Mouse (Mus musculus): ENCODE measurements around the gene Klhl26.

The Klhl26 gene

GRCm38 (mm10) chr8:70477269-70477982 is 658 bp upstream of the Klhl26 start:
- no peak for DNase-seq (ENCODE audit: low spot score in 2 of 2)

GRCm38 (mm10) chr8:70471856-70472255 is 4.9 kb downstream of the Klhl26 start:
- no peak for DNase-seq (ENCODE audit: low spot score in 2 of 2)

- DNase-seq (ENCODE audit: low spot score in 2 of 2) = no peak
These were observed 6.8 kb downstream of the Klhl26 start for GRCm38 (mm10) chr8:70469938-70470337.

DNA sequence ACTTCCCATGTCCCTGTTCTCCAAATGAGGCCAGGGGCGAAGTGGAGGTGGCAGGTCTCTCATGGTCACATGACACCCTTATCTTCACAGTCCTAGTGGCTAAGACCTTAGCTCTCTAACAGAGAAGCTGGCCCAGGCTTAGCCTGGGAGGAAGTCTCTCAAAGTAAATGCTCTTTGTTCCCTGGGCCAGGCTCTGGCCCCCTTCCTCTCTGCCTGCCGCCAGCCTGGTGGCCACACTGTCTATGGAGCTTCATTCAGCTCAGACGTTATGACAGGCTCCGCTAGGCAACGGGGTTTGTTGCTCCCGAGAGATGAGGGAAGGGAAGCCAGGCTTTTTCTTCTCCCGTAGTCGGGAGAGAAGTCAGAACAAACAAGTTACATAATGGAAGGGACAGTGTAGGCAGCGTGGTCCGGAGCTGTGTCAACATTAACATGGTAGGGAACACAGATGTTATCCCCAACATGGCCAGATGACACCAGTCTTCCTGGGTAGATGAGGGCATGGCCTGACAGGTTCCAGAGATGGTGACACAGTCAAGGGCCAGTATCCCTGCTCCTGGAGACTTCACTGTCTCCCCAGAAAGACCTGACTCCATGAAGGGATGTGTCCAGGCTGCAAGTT is 7.4 kb downstream of the Klhl26 start:
- no peak for DNase-seq (ENCODE audit: low spot score in 2 of 2)

GRCm38 (mm10) chr8:70468733-70469132 is 8.0 kb downstream of the Klhl26 start:
- no peak for DNase-seq (ENCODE audit: low spot score in 2 of 2)

GRCm38 (mm10) chr8:70467907-70468306 is 8.9 kb downstream of the Klhl26 start:
- DNase-seq (ENCODE audit: low spot score in 2 of 2) = no peak

DNA sequence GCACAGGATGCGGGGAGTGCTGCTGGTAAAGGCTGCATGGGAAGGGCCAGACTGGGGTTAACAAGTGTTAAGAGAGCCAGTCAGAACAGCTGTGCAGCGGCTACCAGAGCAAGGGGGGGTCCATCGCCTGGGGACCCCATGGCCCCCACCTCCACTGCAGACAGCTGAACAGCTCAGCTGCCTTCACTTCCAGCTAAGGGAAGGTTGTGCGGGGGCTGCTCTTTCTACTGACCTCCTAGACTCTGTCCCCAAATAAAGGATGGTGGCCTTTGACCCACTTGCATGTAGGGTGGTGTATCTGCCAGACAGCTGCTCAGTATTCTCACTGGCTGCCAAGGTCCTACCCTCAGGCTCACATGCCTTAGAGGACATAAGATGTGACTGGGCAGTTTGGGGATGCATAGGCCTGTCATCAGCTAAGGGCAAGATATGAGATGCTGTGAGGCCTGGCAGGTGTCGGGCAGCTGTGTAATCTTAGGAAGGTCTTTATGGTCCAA is 9.5 kb downstream of the Klhl26 start:
- no peak for DNase-seq (ENCODE audit: low spot score in 2 of 2)

DNA sequence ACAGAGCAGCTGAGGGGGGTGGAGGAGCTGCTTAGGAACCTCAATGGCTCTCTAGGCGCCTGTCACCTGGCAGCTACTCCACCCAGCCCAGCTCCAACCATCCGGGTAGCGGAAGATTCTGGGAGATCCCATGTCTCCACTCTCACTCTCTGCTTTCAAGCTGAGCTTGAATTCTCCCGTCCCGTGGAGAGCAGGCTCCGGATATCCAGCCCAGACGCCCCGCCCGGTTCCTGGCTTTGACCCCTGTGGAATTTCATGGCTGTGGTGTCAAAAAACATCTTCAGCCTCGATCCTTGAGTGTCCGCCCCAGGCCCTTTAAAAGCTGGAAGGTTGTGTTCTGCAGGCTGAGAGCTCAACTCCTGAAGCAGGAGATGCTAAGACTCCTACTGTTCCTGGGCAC is 10.0 kb downstream of the Klhl26 start:
- no peak for DNase-seq (ENCODE audit: low spot score in 2 of 2)

DNA sequence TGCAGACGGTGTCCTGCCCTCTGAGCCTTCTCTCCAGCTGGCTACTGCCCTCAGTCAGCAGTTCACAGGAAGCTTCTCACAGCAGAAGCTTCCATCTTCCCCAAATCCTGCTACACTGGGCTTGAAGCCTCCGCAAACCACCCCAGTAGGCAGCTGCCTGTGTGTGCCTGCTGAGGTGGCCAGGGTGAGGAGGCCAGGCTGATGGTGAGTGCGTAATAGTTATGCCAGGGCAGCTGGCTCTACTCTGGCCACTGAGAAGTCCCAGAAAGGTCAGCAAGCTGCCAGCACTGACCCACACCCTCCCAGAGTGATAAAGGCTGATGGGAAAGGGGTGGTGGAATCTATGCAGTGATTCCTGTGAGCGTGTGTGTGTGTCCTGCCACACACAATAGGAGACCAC is 10.5 kb downstream of the Klhl26 start:
- DNase-seq (ENCODE audit: low spot score in 2 of 2) = no peak

DNA sequence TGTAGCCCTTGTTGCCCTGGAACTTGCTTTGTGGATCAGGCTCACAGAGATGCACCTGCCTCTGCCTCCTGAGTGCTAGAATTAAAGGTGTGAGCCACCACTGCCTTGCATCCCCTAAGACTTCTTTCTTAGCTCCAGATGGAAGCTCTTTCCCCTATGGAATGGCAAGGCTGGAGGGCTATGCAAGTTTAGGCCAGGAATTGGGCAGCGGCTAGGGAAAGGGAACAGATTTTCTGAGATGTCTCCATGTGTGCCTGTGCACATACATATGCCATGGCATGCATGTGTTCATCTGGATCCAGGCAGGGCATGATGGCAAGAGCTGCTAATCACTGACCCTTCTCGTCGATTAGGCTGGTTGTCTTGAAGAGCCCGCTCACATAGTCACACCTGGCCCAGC is 11.1 kb downstream of the Klhl26 start:
- DNase-seq (ENCODE audit: low spot score in 2 of 2) = no peak

DNA sequence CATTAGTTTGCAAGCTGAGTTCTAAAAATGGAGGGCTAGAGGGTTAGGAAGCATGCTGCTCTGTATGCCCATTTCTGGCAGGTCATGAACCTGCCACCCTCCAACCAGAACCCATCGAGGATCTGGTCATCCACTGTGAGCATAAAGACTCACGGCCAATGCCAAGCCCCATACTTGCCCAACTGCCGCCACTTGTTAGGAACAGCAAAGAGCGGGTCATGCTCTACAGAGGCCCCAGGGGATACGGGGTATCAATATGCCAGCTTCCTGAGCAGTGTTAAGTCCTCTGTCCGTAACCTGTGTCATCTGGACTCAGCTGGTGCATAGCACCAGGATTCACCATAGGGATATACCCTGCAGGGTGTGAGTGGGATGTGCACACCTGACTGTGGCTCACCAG is 12.6 kb downstream of the Klhl26 start:
- DNase-seq (ENCODE audit: low spot score in 2 of 2) = no peak

- DNase-seq (ENCODE audit: low spot score in 2 of 2) = no peak
These were observed 13.5 kb downstream of the Klhl26 start for GRCm38 (mm10) chr8:70463306-70463705.

DNA sequence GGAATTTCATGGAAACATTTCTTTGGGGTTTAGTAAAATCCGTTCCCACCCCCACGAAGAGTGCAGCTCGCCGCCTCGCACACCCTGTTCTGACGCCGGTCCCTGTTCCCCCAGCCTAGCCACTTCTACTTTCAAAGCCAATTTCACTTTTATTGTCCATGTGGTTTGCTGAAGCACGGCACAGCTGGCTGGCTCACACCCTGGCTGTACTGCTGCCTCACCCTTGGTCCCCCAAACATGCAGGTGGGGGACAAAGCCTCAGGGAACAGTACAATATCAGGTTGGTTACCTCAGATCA is 14.3 kb downstream of the Klhl26 start:
- DNase-seq (ENCODE audit: low spot score in 2 of 2) = no peak

DNA sequence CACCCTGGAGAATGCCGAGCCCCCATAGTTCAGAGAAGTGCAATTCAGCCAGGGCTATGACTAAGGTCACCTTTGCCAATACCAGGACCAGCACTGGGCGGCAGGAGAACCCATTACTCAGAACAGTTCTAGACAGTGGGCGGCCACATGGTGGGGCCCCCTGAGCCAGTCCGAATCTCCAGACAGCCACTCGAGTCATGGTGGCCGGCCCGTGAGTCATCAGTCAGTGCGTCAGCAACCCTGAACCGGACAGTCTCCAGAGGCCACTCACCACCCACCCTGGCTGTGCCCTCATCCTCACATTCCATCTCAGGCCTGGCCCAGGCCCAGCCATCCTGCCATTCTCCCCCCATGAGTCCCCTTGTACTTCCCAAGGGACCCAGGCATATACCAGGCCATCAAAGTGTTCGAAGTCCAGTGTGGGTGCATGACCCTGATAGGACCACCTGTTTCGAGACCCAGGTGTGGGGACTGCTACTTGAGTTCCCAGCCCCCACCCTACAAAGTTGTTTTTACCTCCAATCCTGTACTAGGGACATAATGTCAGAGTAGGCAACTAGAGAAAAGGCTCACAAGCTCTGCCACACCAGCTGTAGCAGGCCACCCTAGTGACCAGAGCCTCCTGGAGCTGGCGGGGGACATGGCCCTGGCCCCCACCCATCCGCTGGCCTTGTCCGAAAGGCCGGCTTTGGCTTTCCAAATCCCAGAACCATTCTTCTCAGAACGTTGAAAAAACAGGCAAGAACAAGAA is 14.8 kb downstream of the Klhl26 start:
- no peak for DNase-seq (ENCODE audit: low spot score in 2 of 2)

DNA sequence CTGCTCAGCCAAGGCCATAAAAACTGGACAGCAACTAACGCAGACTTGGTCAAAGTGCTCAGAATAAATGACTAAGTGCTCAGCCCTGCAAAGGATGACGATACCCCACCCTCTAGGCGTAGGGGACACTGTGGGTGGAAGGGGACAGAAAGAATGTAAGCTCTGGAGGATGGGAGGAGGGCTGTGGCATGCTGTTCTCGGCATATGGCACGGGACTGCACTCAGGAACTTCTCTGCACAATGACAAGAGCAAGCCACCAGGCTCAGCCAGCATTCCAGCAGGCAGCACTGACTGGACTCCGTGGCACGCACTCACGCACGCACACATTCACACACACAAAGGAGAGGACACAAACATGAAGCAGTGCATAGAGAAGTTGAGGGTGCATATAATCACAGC is 16.2 kb downstream of the Klhl26 start:
- no peak for DNase-seq (ENCODE audit: low spot score in 2 of 2)

- DNase-seq (ENCODE audit: low spot score in 2 of 2) = no peak
These were observed 16.6 kb downstream of the Klhl26 start for GRCm38 (mm10) chr8:70460199-70460598.

GRCm38 (mm10) chr8:70459636-70460035 is 17.1 kb downstream of the Klhl26 start:
- DNase-seq (ENCODE audit: low spot score in 2 of 2) = no peak

DNA sequence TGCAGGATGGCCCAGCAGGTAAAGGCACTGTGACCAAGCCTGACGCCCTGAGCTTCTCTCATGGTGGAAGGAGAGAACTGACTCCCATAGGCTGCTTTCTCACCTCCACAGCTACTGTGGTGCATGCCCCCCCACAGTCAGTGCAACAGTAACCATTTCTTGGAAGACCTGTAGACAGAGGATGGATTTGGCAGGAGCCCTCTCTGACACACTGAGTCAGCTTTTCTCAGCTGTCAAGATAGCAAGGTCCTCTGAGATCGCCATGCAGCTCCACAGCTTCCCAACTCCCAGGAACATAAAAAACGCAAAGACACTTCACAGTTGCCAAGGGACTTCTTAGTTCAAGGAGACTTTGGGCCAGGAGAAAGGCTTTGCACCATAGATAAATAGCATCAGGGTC is 18.3 kb downstream of the Klhl26 start:
- DNase-seq (ENCODE audit: low spot score in 2 of 2) = no peak

DNA sequence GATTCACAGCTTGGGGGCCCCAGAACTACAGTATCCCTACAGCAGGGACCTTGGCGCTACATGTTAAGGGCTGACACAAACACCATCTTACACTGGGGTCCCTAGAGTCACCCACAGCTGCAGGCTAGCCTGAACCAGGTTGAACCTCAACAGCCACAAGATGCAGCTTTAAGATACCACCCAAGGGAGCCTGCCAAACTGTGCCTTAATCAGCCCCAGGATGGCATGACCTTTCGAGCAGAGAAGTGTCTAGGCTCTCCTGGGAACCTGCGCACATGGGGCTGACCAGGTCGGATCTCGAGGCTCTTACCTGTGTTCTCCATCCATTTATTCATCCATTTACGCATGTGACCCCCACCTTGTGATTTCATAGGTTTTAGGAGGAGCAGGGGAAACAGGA is 18.9 kb downstream of the Klhl26 start:
- no peak for DNase-seq (ENCODE audit: low spot score in 2 of 2)

DNA sequence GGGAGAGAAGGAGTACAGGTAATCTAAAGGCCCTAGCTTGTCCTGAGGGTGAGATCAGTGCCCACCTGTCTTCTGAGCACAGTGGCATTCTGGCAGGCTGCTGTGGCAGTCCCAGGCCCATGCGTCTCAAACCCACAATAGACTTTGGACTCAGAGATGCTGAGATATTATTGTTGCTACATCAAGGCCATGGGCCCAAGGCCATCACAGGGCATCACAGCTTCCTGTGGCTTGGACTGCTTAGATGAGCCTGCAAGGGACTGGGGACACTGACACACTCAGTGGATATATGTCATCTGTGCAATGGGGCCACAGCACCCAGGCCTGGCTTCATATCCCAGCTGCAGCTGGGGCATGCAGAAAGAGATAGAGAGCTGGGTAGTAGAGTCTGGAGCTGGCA is 19.8 kb downstream of the Klhl26 start:
- no peak for DNase-seq (ENCODE audit: low spot score in 2 of 2)

DNA sequence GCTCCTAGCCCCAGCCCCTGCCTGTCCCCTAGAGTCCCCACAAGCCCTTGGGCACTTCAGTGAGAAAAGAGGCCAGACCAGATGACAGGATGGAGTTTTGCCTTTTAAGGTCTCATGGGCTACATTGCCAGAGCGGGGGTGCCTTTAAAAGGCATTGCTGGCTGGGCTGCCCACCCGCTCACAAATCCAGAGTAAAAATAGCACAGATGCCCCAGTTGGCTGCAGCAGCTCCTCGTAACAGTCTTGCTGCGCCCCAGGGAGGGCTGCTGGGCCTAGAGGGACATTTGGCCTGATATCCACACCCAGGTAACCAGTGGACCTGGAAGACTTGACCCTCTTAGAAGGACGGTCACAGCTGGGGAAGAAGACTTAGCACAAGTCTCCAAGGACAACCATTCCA is 22.9 kb downstream of the Klhl26 start:
- no peak for DNase-seq (ENCODE audit: low spot score in 2 of 2)

- no peak for DNase-seq (ENCODE audit: low spot score in 2 of 2)
These were observed 24.4 kb downstream of the Klhl26 start for GRCm38 (mm10) chr8:70452196-70452966.

All from natural killer cell, adult 2 months (primary cell).